Mouse (Mus musculus): ENCODE results near the gene Mafk.
A peak's percentile ranks its signal among the peaks of the same experiment; 100 is the strongest.

Gene Mafk

DNA sequence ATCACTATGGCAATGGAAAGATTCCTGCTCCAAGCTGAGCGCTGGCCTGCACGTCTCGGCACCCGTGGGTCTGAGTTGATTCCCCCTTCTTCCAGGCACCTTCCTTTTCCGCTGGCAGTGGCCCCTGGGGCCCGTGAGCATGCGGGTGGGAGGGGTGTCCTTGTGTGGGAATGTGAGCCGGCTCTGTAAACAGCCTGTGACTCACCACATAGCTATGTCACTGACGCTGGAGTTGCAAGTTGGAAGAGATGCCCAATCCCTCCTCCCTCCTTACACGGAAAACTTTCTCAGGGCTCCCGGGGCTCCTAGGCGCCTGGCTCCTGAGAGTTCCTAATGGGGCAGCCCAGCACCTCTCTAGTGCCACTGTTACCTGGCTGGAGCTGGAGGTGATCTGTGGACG lies 5.6 kb downstream of the Mafk start:
- peak in 1 of 2 experiments; percentile 43 for DNase-seq (ENCODE audit: low spot score in 2 of 2)

DNA sequence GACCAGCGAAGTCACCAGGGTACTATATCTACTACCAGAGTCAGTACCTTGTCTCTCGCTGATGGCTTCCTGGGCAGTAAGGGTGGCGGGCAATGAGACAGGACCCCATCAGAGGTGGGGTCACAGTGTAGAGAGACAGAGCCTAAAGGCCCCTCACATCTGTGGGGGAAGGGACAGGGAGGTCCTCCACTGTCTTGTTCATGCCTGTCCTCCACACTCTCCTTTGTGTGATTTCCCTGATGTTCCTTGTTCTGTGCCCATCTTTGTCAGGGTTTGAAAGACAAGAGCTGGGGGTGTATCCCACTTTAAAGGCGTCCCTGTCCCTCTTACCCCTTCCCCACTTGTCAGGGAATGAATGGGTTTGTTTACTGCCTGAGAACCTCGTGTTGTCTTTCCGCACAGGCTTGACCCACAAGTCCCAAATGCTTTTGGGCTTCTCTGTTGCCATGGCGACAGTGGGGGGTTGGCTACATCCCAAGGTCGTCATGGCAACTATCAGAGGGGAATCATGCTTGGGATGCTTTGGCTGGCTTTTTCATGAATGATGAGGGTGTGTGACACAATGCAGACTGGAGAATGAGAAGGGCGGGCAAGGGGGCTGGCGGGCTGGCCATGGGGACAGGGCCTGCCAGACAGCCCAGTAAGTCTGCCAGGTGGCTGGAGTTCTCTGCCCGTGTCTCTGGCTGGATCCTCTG lies 6.3 kb downstream of the Mafk start:
- peak; percentile 47 to 67 for DNase-seq (ENCODE audit: low spot score in 2 of 2)

DNA sequence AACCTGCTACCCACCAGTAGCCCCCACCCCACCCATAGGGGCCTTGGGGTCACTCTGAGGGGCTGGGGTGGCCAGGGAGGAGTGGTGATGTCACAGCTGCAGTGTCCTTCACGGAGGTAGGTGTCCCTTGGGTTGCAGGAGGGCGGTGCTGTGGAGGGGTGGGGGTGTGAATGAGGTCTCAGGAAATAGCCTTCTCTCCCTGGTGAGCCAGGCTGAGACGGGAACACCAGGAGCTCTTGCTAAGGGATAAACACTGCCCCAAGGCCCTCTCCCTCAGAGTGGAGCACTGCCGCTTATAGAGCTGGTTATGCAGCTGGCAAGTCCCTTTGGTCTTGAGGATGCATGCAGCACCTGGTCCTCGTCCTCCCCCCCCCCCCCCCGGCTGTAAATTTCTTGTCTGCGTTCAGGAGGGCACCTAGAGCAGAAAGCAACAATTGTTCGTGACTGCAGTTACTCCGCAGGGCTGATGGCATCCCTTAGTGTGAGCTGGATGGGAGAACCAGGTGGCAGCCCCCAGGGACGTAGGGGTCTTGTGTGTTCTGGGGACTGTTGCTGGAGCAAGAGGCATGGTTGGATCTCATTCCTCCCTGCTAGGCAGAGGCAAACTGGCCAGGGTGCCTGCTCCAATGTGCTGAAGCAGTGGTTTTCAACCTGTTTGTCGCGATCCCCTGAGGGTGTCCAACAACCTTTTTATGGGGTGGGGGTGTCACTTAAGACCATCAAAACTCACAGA lies 7.0 kb downstream of the Mafk start:
- no peak for DNase-seq (ENCODE audit: low spot score in 2 of 2)

DNA sequence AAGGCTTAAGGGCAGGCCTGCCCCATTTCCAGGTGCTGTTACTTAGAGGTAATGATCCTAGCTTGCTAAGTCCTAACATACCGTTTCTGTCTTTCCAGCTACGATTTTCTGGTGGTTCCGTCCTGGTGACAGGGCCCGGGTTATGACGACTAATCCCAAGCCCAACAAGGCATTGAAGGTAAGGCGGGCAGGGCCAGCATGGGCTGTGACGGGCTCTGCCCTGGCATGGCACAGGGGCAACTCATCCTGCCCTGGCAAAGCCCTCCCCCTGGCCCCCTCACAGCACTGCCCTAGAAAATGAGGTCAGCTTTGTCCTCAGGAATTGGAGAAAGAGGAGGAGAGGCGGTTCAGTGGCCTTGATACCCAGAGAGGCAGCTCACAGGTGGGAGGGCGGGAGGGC lies 7.7 kb downstream of the Mafk start:
- DNase-seq (ENCODE audit: low spot score in 2 of 2) = no peak

DNA sequence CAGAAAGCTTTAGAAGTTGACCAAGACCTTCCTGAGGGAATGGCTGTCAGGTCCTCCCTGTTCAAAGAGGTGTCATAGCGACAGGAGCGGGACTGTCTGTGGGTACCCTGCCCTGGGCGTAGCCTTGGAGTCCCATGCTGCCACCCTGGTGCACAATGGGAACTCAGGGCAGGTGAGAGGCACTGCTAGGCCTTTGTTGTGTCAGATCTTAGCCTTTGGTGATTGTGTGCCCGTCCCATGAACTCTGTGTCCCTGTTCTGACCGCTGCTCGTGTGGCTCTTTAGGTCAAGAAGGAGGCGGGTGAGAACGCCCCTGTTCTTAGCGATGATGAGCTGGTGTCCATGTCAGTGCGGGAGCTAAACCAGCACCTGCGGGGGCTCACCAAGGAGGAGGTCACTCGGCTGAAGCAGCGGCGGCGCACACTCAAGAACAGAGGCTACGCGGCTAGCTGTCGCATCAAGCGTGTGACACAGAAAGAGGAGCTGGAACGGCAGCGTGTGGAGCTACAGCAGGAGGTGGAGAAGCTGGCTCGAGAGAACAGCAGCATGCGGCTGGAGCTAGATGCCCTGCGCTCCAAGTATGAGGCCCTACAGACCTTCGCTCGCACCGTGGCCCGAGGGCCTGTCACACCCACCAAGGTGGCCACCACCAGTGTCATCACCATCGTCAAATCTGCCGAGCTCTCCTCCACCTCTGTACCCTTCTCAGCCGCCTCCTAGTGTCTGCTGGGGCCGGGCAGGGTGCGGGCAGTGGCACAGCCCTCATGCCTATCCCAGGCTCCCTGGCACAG lies 8.7 kb downstream of the Mafk start:
- DNase-seq (ENCODE audit: low spot score in 2 of 2) = no peak

DNA sequence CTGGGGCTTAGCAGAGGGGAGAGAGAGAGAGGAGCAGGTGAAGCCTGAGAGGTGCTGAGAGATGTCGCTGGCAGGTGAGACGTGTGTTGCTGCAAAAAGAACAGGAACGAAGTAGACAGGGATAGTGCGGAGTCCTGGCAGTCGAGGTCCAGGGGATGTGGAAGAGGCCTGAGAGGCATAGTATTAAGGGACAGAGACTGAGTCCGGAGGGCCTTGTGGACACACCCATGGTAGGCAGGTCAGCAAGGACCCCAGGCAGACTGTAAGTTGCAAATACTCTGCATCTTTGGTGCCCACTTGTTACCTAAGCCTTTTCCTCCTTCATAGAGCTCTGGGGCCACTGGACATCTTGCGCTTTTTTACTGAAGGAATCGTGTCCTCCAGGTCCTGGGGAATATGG lies 9.9 kb downstream of the Mafk start:
- DNase-seq (ENCODE audit: low spot score in 2 of 2) = no peak

DNA sequence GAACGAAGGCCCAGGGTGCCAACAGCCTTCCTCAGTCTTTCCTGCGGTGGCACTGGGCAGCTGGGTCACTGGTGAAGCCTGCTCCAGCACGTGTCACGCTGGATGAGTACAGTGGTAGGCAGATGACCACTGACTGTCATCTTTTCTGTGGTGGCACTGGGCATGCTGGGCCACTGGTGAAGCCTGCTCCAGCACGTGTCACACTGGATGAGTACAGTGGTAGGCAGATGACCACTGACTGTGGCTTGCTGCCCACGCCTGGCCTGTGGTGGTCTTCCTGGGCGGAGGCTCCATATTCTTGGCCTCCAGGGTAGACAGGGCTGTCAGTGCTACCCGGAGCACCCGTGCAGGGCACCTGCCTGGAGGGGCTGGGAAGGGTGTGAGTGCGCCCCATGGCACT lies 10.6 kb downstream of the Mafk start:
- no peak for DNase-seq (ENCODE audit: low spot score in 2 of 2)

DNA sequence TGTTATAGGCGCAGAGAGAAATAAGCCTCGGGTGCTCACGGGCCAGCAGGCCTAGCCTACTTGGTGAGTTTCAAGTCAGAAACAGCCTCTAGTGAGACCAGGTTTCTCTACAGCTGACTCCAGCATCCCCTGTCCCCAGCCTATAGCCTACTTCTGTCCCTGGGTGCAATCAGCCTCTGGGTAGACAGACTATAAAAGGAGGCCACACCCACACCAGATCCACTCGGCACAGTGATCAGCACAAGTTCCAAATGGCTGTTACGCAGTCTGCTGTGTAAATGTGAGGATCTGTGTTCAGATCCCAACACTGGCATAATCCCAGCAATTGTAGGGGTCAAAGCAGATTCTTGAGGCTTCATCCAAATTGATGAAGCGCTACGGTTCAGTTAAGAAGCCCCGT lies 11.9 kb downstream of the Mafk start:
- DNase-seq (ENCODE audit: low spot score in 2 of 2) = no peak

DNA sequence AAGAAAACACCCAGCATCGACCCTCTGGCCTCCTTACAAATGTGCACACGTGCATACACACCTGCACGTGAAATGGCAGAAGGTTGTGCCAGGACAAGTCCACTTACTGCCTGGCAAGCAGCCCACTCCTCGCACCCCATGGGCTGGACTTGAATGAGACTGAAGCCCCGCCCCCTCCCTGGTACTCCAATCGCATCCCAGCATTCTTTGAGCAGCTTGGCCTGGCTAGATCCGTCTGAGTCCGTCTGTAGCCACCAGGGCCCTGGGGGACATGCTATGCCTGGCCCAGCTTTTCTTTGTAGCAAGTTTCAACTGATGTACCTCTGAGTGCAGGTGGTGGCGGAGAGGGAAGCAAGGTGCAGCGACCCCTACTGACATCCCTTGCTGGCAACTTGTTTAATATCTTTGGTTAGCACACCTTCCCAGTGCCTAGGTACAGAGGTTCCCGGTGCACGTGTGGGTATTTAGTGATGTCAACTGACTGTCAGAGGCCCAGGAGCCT lies 12.3 kb downstream of the Mafk start:
- no peak for DNase-seq (ENCODE audit: low spot score in 2 of 2)

DNA sequence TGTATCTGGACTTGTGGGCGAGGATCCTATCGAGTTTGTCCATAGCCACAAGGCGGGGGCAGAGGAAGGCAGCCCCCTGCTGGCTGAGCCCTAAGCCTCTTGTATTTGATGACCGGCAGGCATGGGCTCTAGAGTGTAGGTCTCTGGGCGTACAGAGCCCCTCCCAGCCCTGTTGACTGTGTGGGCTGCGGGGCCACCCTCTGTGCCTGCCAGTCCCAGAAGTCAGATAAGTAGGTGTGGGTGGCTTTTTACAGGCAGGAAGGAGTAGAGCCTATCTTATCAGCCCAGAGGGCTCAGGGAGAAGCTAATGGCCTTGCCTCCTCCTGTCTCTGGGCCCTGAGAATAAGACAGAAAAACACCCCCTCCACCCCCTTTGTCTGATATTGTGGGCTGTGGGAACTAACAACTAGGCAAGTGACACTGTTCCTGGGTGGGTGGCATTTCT lies 12.8 kb downstream of the Mafk start:
- DNase-seq (ENCODE audit: low spot score in 2 of 2) = no peak

DNA sequence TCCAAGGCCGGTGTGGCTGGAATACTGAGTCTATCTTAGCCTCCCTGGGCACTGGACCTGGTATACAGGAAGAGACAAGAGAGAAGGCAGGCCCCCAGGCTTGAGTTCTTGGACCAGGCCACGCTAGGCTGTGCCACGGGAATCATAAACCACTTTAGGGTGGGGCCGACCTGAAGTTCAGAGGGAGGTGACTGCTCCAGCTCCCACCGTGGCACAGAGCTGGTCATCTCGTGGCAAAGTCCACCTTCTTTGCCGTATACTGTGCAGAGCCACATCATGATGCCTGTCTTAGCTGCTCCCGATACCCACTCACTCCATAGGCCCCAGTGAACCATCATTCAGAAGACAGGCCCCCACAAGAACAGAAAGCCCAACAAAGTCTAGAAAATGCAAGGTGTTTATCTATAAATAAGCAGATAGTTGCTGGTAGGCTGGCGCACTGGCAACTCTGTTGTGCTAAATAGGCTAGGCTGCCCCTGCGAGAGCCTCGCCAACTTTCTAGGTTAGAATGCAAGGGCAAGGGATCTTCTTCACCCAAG lies 13.3 kb downstream of the Mafk start:
- no peak for DNase-seq (ENCODE audit: low spot score in 2 of 2)

DNA sequence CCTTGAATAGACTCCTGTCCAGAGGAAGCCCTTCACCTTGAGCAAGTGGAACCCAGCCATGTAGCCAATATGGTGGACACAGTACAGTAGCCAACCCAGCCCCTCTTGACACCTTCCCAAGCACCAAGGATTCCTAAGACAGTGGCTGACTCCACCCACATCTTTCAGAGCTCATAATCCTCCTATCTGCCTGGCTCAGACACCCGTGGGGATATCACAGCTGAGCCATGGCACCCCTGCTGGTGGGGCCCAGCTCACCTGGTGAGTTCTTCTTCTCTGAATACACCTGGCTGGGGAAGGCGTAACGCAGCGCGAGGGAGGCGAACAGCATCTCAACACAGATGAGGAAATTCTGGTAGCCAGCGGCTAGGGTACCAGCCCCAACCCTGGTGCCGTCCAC lies 14.6 kb downstream of the Mafk start:
- DNase-seq (ENCODE audit: low spot score in 2 of 2) = no peak

DNA sequence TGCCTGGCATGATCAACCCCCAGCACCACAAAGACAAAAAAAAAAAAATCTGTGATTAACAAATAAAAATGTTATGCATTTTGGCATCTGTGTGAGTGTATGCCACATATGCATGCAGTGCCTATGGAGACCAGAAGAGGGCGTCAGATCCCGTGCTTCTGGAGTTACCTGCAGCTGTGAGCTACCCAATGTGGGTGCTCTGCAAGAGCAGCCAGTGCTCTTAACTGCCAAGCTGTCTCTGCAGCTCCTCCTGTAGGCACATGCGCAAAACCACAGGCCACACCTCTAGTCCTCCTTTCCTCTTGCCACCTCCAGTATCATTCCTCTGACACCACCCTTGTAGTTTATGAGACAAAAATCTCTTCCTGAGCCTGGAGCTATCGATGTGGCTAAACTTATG lies 18.1 kb downstream of the Mafk start:
- no peak for DNase-seq (ENCODE audit: low spot score in 2 of 2)

DNA sequence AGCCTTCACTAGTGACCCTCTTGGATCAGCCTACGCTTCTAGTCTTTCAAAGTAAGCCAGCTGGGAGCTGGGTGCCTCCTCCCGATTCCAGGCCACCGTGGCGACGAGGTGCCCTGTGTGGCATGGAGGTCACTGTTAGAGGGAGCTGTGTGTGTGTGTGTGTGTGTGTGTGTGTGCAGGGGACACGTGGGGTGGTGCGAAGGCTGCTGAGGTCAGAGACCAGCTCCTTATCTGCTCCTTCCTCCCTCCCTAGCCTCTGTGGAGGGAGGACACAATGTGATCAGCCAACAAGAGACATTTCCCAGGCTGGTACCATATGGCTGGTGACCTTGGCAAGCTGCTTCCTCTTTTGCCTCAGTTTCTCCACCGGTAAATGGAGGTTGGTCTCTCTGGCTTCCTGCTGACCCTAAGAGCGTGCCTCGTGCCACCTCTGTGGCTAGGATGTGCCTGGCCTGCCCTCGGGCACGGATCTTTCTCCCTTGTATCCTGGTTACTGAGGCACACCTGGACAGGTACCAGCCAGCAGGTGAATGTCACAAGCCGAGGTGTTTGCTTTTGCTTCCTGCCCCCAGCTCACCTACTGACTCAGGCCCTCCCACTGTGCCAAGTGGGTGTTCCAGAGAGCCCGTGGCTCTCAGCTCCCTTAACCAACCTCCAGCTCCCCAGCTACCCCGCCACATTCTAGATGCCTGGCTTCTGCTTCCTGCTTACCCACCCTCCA lies 20.5 kb downstream of the Mafk start:
- no peak for DNase-seq (ENCODE audit: low spot score in 2 of 2)

DNA sequence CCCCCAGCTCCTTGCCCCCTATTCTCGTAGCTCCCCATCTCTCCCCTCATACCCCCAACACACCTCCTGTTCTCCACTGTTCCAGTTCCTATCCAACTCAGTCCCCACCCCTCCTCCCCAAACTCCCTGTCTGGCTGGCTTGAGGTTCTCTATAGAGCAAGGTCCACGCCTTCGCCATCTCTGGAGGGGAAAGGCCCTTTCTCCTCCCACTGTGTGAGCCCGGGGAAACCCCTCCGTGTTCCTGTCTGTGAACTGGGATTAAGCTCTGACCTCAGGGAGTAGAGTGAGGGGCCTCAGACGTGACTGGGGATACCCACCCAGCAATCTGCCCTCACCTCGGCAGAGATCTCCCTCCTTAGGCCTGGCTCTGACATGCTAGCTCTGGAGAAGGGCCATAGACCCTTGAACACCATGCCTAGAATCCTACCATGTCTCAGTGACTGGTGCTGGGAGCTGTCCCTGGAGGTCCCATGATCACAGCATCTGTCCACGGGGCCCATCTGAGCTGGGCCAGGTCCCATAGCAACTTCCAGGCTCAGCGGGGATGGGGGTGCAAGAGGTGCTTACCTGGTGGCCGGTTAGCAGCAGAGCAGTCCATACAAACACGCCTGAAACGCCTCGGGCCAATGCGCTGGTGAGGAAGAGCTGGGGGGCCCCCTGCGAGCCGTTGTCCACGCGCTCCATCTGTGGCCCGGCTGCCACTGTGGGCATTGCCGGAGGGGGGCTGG lies 21.2 kb downstream of the Mafk start:
- no peak for DNase-seq (ENCODE audit: low spot score in 2 of 2)

DNA sequence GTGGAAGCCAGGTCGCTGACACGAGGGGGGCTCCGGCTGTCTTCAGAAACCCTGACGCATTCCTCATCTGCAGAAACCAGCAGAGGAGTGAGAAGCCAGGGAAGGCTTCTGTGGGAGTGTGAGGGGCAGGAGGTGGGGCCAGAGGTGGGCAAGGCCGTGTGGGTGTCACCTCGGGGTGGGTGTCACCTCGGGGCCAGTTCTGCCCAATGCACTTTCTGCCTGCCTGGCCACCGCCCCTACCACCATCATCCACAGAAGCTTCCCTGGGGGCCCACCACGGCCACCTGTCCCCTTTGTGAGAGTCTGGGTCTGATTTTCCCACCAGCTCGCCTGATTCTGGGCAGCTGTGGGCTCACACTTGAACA lies 21.8 kb downstream of the Mafk start:
- DNase-seq (ENCODE audit: low spot score in 2 of 2) = no peak

DNA sequence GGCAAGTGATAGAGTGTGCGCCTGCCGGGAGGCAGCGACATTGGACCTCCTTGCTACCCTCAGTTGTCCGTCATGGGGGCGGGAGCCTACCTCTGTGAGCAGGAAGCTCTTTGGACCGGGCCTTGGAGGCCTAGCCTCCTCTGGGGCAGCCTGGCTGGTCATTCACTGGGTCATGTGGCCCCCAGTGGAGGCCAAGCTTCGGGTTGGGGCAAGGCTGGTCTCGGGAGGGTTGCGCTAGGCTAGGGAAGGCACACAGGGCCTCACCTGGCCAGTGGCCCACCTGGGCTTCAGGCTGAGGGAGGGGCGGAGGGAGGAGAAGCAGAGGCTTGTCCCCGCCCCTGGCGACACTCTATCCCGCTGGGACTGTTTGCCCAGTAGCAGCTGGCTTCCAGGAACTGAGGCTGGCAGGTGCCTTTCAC lies 22.7 kb downstream of the Mafk start:
- no peak for DNase-seq (ENCODE audit: low spot score in 2 of 2)

DNA sequence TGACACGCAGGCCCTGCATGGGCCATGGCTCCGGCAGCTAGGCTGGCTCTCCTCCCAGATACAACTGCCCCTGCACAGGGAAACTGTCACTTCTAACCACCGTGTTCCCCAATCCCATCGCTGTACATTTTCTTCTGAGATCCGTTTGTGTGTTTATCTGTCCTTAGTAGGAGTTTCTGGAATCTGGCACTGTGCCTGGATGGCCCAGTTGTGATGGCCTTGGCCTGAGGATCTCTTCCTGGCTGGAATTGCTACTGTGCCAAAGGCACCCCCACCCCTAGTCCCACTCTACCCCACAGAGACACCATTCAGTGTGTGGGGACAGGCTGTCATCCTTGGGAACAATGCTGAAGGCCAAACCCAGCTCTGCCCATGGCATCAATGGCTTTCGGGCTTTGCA lies 24.7 kb downstream of the Mafk start:
- no peak for DNase-seq (ENCODE audit: low spot score in 2 of 2)

DNA sequence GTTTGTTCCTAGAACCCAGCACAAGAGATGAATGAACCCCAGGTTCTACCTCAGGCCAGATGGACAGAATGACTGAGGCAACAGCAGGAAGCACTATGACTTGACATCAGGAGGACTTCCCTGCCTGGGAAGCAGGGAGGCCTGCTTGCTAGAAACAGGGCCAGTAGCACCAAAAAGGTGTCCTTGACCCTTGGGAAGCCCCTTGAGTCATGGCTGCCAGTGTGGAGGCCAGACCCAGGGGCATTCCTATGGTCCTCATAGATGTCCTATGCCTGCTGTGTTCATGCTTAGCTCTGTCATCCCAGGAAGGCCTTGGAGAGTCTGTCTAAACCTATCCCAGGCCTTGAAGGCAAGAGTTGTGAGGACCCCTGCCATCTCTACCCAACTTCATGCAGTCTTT lies 25.1 kb downstream of the Mafk start:
- DNase-seq (ENCODE audit: low spot score in 2 of 2) = no peak

DNA sequence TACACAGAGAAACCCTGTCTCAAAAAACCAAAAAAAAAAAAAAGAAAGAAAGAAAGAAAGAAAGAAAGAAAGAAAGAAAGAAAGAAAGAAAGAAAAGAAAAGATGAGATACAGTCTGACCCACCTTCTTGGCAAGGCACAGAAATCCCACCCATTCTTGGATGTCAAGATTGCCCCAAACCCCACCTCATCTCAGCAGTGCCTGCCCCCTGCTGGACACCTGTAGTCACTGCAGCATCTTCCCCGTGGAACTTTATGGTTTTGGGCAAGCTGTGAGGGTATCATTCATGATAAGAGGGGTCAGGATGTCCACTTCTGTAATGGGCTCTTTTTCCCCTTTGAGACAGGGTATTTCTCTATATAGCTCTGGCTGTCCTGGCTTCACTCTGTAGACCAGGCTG lies 26.0 kb downstream of the Mafk start:
- no peak for DNase-seq (ENCODE audit: low spot score in 2 of 2)

DNA sequence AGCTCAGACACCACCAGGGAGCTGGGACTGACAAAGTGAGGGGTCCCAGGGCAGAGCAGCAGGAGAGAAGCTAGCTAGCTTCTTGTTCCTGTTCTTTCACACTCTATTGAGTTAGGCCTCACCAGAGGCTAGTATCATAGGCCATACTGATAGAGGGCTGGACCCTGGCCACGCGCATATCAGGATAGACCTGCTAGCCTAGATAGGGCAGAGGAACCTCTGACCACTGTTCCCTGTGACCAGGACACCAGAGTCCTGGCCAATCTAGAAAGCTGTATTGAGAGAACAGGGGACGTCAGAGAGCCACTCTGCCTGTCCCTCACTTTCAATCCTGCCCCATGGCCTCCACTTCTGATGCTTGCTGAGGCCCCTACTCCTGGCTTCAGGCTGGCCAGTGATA lies 26.7 kb downstream of the Mafk start:
- no peak for DNase-seq (ENCODE audit: low spot score in 2 of 2)

All from frontal cortex, postnatal 25 days (tissue).